Mouse (Mus musculus) erythroblast, embryonic 14.5 days (primary cell): ENCODE measurements around the gene Pcnx.

Source experiments
- GATA1 ChIP-seq: IDR thresholded peaks from 2 replicates; pipeline ENCODE4 v1.6.1; 2012; ENCODE audit warnings: low read length, inconsistent platforms, mixed read lengths
- TAL1 ChIP-seq: IDR thresholded peaks from 3 replicates; pipeline ENCODE4 v1.6.1; 2012; ENCODE audit warnings: low read length, inconsistent platforms, mixed read lengths

- TF ChIP-seq TAL1 = no peak
- no peak for TF ChIP-seq GATA1
Observed at GRCm38 (mm10) chr12:81992106-81992505, 132.3 kb downstream of the Pcnx start.
